ENCODE assay signal across 9 mouse cellular contexts in genomic region chr19:56400200-56400599, GRCm38 (mm10). TPM values are rescaled to one million over a fixed set of nuclear protein-coding genes. Genes with fewer than 3 reads are reported as not detected.
A peak's percentile ranks its signal among the peaks of the same experiment; 100 is the strongest.
DNase-seq lines count a peak whose midpoint lies in the region; ATAC-seq lines count a peak whose summit lies in the region.
"Had no signal": no experiment of that assay in that cellular context is flagged by ENCODE, and none has a peak within 500 bp of the region (broad histone marks: within the 10 kb centered on the region; RNA-seq: fewer than 3 reads in every experiment).

No protein-coding gene starts in this region.

- DNase-seq in 3134 (ENCODE audit: extremely low read depth, insufficient read length, low spot score) (peak; percentile 81), ES-CJ7 (ENCODE audit: low read depth, low spot score) (peak; percentile 87)
- peak; percentile 42 for DNase-seq in embryo, embryonic 9.5 days (ENCODE audit: extremely low spot score)
- DNase-seq in intestine, embryonic 14.5 days (ENCODE audit: low spot score), result peak; percentile 75
- DNase-seq in lung, postnatal 10 days, result peak; percentile 93
- peak; percentile 77 for DNase-seq in splenic B cell, adult 2 months (ENCODE audit: low read depth, low spot score)
- no peak for DNase-seq in Muller cell, postnatal 12 days (ENCODE audit: inconsistent ontology term)
- no peak for DNase-seq in cerebellum, adult 11-12 months

- H3K27ac ChIP-seq in intestine, embryonic 14.5 days (ENCODE audit: low read depth), result no peak overlapping the region
- H3K27ac ChIP-seq: limb, embryonic 15.5 days had no signal

- H3K27me3 ChIP-seq in intestine, embryonic 14.5 days (replicated peaks; ENCODE audit: control insufficient read depth, insufficient read depth, low read length), result no peaks in the 10 kb centered on the region
- H3K27me3 ChIP-seq in splenic B cell, adult 2 months (ENCODE audit: control insufficient read depth, insufficient read depth, low read length, poor library complexity, severe bottlenecking), result no peaks in the 10 kb centered on the region

- no peak overlapping the region for H3K4me2 ChIP-seq in intestine, embryonic 14.5 days (ENCODE audit: low read length)
- H3K4me2 ChIP-seq: limb, embryonic 15.5 days had no signal

- H3K4me1 ChIP-seq in intestine, embryonic 14.5 days (replicated peaks; ENCODE audit: control insufficient read depth, insufficient read depth, low read length), result peaks cover 5% of the 10 kb centered on the region; the same call in 1 of the 2 replicates

- no peak overlapping the region for H3K4me3 ChIP-seq in intestine, embryonic 14.5 days (ENCODE audit: low read depth, low read length)
- H3K4me3 ChIP-seq: limb, embryonic 15.5 days had no signal

- H3K9me3 ChIP-seq in intestine, embryonic 14.5 days (ENCODE audit: control insufficient read depth, low read length), result no peaks in the 10 kb centered on the region
- H3K9me3 ChIP-seq: limb, embryonic 15.5 days had no signal

- no peak overlapping the region for H3K9ac ChIP-seq in intestine, embryonic 14.5 days (ENCODE audit: low read length)
- H3K9ac ChIP-seq: limb, embryonic 15.5 days had no signal

- 47% methylated on average over 14 of the region's 14 CpGs for WGBS in intestine, embryonic 14.5 days

- peaks cover 12% of the 10 kb centered on the region for H3K36me3 ChIP-seq in intestine, embryonic 14.5 days (ENCODE audit: control insufficient read depth, insufficient read depth, low read length)
- no peaks in the 10 kb centered on the region; the same call in 1 of the 2 replicates for H3K36me3 ChIP-seq in splenic B cell, adult 2 months (ENCODE audit: control insufficient read depth, insufficient read depth, low read length, poor library complexity, severe bottlenecking)

- ATAC-seq in intestine, embryonic 14.5 days (replicated peaks; ENCODE audit: low FRiP score, low TSS enrichment, low read depth), result no peak

RNA-seq across cellular contexts. Expression of gene Casp7, which starts 3.3 kb away (rescaled TPM):
- polyA plus RNA-seq in intestine, embryonic 14.5 days (2014; fragmentation: Nextera tagmentation; extraction: Ambion mirVana), result 27.1 and 30.9 TPM in 2 replicates

RNA-seq across cellular contexts. Expression of gene Nrap, which starts 10.4 kb away (rescaled TPM):
- polyA plus RNA-seq in intestine, embryonic 14.5 days (2014; fragmentation: Nextera tagmentation; extraction: Ambion mirVana), result 0.26 and 0.27 TPM in 2 replicates

Comparison
In these comparisons a context has a peak if more than half of its experiments do, and no peak if none do; other contexts are left out.
1. DNase-seq: peak in 3134 (single experiment), ES-CJ7 (single experiment), embryo, embryonic 9.5 days (single experiment), intestine, embryonic 14.5 days (single experiment), lung, postnatal 10 days (single experiment) and splenic B cell, adult 2 months (single experiment); none in Muller cell, postnatal 12 days (single experiment) and cerebellum, adult 11-12 months (single experiment).